Mouse (Mus musculus): Measurements from ENCODE around the gene Scd1. TPM values are rescaled to one million over a fixed set of nuclear protein-coding genes. Genes with fewer than 3 reads are reported as not detected.

The Scd1 gene
- total RNA-seq, 1 experiment from 2014 or later: 1,091 TPM

- peak; percentile 83 for DNase-seq
These were observed 44.1 kb downstream of the Scd1 start for GRCm38 (mm10) chr19:44363529-44363928.

DNA sequence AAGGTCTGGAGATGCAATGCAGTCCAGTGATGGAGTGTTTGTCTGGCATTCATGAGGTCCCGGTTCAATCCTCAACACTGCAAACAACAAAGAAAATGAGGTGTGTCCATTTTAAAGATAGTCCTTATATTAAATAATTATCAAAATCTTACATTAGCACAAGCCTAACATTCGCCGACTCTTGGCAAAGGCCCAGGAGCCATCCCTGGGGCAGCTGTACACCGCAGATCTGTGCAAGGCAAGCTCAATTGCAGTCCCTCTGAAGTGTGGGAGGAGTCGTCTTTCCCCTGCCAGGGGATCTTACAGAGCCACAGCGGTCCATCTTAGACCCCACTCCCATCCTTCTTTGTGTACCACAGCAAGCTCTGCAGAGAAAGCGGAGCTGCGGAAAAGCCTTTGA is 49.0 kb downstream of the Scd1 start:
- DNase-seq: no peak

DNA sequence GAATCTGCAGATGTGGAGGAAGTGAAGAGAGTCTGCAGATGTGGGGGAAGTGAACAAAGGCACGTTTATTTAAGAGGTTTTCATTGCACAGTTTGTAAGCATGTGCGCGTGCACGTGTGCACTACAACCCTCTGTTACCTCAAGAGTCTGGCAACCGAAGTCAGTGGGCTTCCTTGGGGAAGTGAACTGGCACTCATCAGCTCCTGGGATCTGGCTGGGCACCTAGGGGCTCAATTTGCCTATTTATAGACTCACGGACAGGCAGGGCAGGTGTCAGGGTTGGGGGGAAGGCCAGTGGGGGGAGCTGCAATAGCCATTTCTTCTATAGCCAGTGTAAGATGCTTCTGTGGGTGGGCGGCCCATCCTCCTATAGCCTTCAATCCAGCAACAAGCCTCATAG is 55.9 kb downstream of the Scd1 start:
- no peak for DNase-seq

- no peak for DNase-seq
These were observed 58.0 kb downstream of the Scd1 start for GRCm38 (mm10) chr19:44349689-44350088.

Other genes with a start within 250 kb of the Scd1 start
- not detected in 2 replicates for gene Pkd2l1, start 215.4 kb downstream of the Scd1 start, total RNA-seq (2021)
- gene Scd3, start 204.6 kb downstream of the Scd1 start, total RNA-seq (2021): not detected in 2 replicates
- 749 and 764 TPM in 2 replicates for gene Scd2, start 114.2 kb downstream of the Scd1 start, total RNA-seq (2021)
- 5.5 and 6.4 TPM in 2 replicates for gene Scd4, start 74.8 kb downstream of the Scd1 start, total RNA-seq (2021)
- gene Wnt8b, start 85.6 kb upstream of the Scd1 start, total RNA-seq (2021): 0.39 TPM in 1 of 2 replicates, not detected in the other
- gene Sec31b, start 138.0 kb upstream of the Scd1 start, total RNA-seq (2021): 3.9 and 5.1 TPM in 2 replicates
- gene Gm20538, start 145.0 kb upstream of the Scd1 start, total RNA-seq (2021): not detected in 2 replicates
- 457 and 562 TPM in 2 replicates for gene Ndufb8, start 147.6 kb upstream of the Scd1 start, total RNA-seq (2021)
- gene Hif1an, start 155.0 kb upstream of the Scd1 start, total RNA-seq (2021): 27.6 and 30.4 TPM in 2 replicates